Mouse (Mus musculus): ENCODE measurements around the gene Cort. TPM values are rescaled to one million over a fixed set of nuclear protein-coding genes. Genes with fewer than 3 reads are reported as not detected.

The Cort gene
- polyA plus RNA-seq, 1 experiment from 2014 or later, result not detected

DNA sequence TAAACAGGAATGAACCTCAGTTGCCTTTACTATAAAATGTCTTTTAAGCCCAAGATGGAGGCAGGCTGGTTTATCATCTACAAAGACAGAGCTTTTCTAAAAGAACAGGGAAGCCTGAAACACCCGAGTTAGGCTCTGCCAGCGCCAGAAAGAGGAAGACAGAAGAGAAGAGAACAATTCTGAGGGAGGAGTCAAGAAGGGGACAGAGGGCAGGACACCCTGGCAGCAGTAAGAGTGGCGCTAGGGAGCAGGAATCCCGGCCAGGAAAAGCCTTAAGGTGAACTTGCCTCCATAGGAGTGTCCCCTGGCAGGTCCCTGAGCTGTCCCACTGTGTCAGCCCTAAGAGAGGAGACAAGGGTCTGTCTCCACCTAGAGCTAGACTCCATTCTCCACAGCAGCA is 17.0 kb upstream of the Cort start:
- Histone ChIP-seq H3K9me3 (ENCODE audit: control insufficient read depth) (no peaks in the 10 kb centered on the region), H3K27ac (ENCODE audit: low read depth, low read length) (no peak overlapping the region), H3K4me2 (replicated peaks; ENCODE audit: low read depth) (no peak overlapping the region), H3K4me3 (ENCODE audit: low read depth, low read length) (no peak overlapping the region), H3K9ac (ENCODE audit: low read depth, low read length) (no peak overlapping the region), H3K36me3 (ENCODE audit: control insufficient read depth, insufficient read depth) (no peaks in the 10 kb centered on the region), H3K4me1 (replicated peaks; ENCODE audit: control insufficient read depth, insufficient read depth, low read length) (no peaks in the 10 kb centered on the region), H3K27me3 (replicated peaks; ENCODE audit: control insufficient read depth, insufficient read depth, low read length) (no peaks in the 10 kb centered on the region)
- ATAC-seq, result no peak
- WGBS, result 23% methylated on average over 4 of the region's 4 CpGs
- no peak for TF ChIP-seq CTCF (IDR thresholded peaks at IDR 0.05; ENCODE audit: low read depth)

DNA sequence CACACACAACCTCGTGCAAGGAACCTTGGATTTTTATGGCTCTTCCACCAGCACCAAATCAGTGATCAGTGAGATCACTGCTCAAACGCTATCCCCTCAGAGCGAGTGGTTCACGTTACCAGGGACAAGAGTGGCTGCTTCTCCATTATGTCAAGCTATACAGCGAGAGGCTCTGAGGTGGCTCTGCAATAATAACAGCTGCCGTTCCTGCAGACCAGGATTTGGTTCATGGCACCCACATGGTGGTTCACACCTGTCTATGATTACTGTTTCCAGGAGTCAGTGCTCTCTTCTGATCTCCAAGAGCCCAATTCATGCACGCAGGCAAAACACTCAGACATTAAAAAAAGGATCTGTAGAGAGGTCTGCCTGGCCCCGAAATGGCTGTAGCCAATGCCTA is 12.0 kb upstream of the Cort start:
- ATAC-seq, result no peak
- H3K4me2 ChIP-seq (replicated peaks; ENCODE audit: low read depth), result no peak overlapping the region
- no peaks in the 10 kb centered on the region for H3K27me3 ChIP-seq (replicated peaks; ENCODE audit: control insufficient read depth, insufficient read depth, low read length)
- no peaks in the 10 kb centered on the region for H3K36me3 ChIP-seq (ENCODE audit: control insufficient read depth, insufficient read depth)
- no peak overlapping the region for H3K9ac ChIP-seq (ENCODE audit: low read depth, low read length)
- 78% methylated on average over 8 of the region's 8 CpGs for WGBS
- no peak overlapping the region for H3K4me3 ChIP-seq (ENCODE audit: low read depth, low read length)
- H3K4me1 ChIP-seq (replicated peaks; ENCODE audit: control insufficient read depth, insufficient read depth, low read length), result no peaks in the 10 kb centered on the region
- no peak for TF ChIP-seq CTCF (IDR thresholded peaks at IDR 0.05; ENCODE audit: low read depth)
- no peak overlapping the region for H3K27ac ChIP-seq (ENCODE audit: low read depth, low read length)
- no peaks in the 10 kb centered on the region for H3K9me3 ChIP-seq (ENCODE audit: control insufficient read depth)

DNA sequence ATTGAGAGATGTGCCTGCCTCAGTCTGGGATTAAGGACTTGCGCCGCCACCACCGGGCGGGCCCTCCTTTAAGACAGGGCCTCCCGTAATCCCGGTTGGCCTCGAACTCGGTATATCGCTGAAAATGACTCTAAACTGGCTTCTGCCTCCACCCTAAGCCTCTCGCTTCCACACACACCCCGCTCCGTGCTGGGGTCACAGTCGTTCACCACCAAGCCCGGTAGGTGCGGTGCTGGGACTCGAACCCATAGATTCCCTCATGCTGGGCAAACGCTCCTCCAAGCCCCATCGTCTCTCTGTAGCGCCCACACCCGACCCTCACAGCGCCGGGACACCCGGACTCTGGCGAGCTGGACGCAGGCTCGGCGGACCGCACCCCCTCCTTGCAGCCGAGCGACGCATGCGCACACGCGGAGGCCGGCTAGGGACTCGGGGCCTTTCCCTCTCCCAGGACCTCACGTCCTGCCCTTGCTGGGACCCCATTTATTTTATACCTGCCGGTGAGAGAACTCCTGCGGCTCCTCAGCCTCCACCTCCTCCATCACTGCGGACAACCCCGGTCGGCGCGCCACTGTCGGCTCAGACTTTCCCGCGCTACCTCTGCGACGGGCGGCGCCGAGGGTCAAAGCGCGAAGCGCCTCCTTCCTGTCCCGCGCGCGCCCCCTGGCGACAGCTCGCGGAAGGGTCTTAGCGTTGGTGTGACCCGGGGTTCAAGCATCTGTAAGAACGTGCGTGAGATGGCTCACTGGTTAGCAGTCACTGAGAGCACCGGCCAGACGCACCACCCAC is 10.6 kb upstream of the Cort start, which contains the start of gene Cenps:
Gene Cenps, minus strand, starts transcription at position 648 of the 789 bp plus-strand sequence.
- H3K4me1 ChIP-seq (replicated peaks; ENCODE audit: control insufficient read depth, insufficient read depth, low read length), result no peaks in the 10 kb centered on the region
- H3K4me3 ChIP-seq (ENCODE audit: low read depth, low read length), result peak within 1 kb of the TSS; percentile 47
- H3K4me2 ChIP-seq (replicated peaks; ENCODE audit: low read depth), result peak within 1 kb of the TSS; percentile 73
- peak within 1 kb of the TSS; percentile 49 for H3K9ac ChIP-seq (ENCODE audit: low read depth, low read length)
- no peaks in the 10 kb centered on the region for H3K27me3 ChIP-seq (replicated peaks; ENCODE audit: control insufficient read depth, insufficient read depth, low read length)
- peak; percentile 99 for TF ChIP-seq CTCF (IDR thresholded peaks at IDR 0.05; ENCODE audit: low read depth)
- no peaks in the 10 kb centered on the region for H3K9me3 ChIP-seq (ENCODE audit: control insufficient read depth)
- under 1% methylated on average over 68 of the region's 68 CpGs for WGBS
- peak; percentile 89 for ATAC-seq
- H3K27ac ChIP-seq (ENCODE audit: low read depth, low read length), result peak within 1 kb of the TSS; percentile 61
- H3K36me3 ChIP-seq (ENCODE audit: control insufficient read depth, insufficient read depth), result no peaks in the 10 kb centered on the region

DNA sequence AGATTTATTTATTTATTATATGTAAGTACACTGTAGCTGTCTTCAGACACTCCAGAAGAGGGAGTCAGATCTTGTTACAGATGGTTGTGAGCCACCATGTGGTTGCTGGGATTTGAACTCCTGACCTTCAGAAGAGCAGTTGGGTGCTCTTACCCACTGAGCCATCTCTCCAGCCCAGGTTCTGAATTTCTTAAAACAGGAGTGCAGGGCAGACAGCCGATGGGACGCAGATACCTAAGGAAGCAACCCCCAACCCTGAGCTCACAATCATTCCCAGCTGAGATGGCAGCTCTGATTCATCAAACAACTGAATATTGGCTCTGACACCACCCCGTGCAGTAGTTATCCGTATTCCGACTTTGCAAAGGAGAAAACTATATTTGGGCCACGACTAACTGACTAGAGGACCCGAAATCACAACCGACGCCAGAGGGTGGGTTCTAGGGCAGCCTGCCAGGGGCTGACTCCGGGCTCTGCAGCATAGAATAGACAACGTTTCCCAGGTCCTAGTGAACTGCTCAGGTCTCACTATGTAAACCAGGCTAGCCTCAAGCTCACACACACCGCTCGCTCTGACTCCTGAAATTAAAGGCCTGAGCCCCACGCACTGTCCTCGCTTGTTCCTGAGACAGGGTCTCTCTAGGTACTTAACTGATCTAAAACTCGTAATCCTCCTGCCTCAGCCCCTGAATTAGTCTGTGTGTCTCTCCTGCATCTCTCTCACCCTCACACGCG is 9.7 kb upstream of the Cort start:
- Histone ChIP-seq H3K4me1 (replicated peaks; ENCODE audit: control insufficient read depth, insufficient read depth, low read length) (no peaks in the 10 kb centered on the region), H3K4me2 (replicated peaks; ENCODE audit: low read depth) (peak overlapping the region; percentile 73), H3K9ac (ENCODE audit: low read depth, low read length) (peak overlapping the region; percentile 49; the same call in 1 of the 2 replicates), H3K9me3 (ENCODE audit: control insufficient read depth) (no peaks in the 10 kb centered on the region), H3K27me3 (replicated peaks; ENCODE audit: control insufficient read depth, insufficient read depth, low read length) (no peaks in the 10 kb centered on the region), H3K4me3 (ENCODE audit: low read depth, low read length) (peak overlapping the region; percentile 47), H3K27ac (ENCODE audit: low read depth, low read length) (no peak overlapping the region), H3K36me3 (ENCODE audit: control insufficient read depth, insufficient read depth) (no peaks in the 10 kb centered on the region)
- ATAC-seq, result no peak
- WGBS, result 61% methylated on average over 18 of the region's 18 CpGs
- TF ChIP-seq CTCF (IDR thresholded peaks at IDR 0.05; ENCODE audit: low read depth), result no peak

DNA sequence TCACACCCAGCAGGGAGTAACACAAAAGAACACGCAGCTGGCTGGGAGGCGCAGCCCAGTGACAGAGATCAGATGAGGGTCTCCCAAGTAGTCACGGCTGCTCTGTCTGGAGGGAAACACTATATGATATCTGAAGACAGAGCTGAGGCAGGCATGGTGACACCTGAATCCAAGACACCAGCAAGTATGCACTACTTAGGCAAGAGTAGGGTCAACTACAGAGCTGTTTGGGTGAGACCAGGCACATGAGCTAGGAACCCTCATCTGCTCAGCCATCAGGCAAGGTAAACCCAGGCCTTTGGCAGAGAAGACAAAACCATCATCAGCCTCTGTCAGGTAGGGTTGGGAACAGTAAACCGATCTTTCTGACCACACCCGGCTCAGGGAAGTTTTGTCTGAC is 6.8 kb upstream of the Cort start:
- TF ChIP-seq CTCF (IDR thresholded peaks at IDR 0.05; ENCODE audit: low read depth), result no peak
- no peaks in the 10 kb centered on the region for H3K27me3 ChIP-seq (replicated peaks; ENCODE audit: control insufficient read depth, insufficient read depth, low read length)
- WGBS, result 73% methylated on average over 5 of the region's 5 CpGs
- H3K9me3 ChIP-seq (ENCODE audit: control insufficient read depth), result no peaks in the 10 kb centered on the region
- H3K36me3 ChIP-seq (ENCODE audit: control insufficient read depth, insufficient read depth), result no peaks in the 10 kb centered on the region
- no peak overlapping the region for H3K9ac ChIP-seq (ENCODE audit: low read depth, low read length)
- no peak for ATAC-seq
- H3K4me1 ChIP-seq (replicated peaks; ENCODE audit: control insufficient read depth, insufficient read depth, low read length), result no peaks in the 10 kb centered on the region
- H3K27ac ChIP-seq (ENCODE audit: low read depth, low read length), result no peak overlapping the region
- no peak overlapping the region for H3K4me2 ChIP-seq (replicated peaks; ENCODE audit: low read depth)
- no peak overlapping the region for H3K4me3 ChIP-seq (ENCODE audit: low read depth, low read length)

DNA sequence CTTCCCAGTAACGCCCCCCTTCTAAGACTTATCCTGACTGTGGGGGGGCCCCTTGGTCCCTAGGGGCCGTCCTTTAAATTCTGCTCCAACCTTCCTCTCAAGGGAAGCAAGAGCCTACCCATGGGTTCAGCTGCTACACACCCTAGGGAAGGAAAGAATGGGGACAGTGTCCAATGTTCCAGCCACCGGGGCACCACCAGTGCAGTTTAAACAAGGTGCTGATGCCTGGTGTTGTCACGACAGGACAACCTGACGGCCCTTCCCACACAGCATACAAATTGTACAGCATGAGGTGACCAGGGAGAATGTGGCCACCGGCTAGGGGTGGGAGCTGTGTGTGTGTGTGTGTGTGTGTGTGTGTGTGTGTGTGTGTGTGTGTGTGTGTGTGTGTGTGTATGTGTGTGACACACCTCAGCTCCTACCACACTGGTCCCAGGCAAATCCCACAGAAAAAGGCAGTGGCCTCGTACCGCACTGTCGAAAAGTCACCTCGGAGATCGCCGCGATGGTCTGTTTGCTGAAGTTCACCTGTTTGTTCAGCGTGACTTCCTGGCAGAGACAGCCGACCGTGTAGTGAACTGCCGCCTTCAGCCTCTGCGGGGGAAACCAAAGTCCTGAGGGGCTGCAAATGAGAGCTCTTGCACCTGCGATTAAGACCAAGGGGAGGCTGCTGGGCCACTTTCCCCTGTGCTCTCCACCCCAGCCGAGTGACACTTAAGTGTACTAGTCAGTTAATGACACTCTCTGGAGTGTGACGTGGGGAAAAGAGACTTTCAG is 5.4 kb upstream of the Cort start:
- H3K9ac ChIP-seq (ENCODE audit: low read depth, low read length), result no peak overlapping the region
- H3K4me2 ChIP-seq (replicated peaks; ENCODE audit: low read depth), result no peak overlapping the region
- H3K27me3 ChIP-seq (replicated peaks; ENCODE audit: control insufficient read depth, insufficient read depth, low read length), result no peaks in the 10 kb centered on the region
- no peak for TF ChIP-seq CTCF (IDR thresholded peaks at IDR 0.05; ENCODE audit: low read depth)
- no peak for ATAC-seq
- 54% methylated on average over 21 of the region's 21 CpGs for WGBS
- no peaks in the 10 kb centered on the region for H3K4me1 ChIP-seq (replicated peaks; ENCODE audit: control insufficient read depth, insufficient read depth, low read length)
- H3K4me3 ChIP-seq (ENCODE audit: low read depth, low read length), result no peak overlapping the region
- H3K27ac ChIP-seq (ENCODE audit: low read depth, low read length), result no peak overlapping the region
- H3K36me3 ChIP-seq (ENCODE audit: control insufficient read depth, insufficient read depth), result no peaks in the 10 kb centered on the region; the same call in 1 of the 2 replicates
- no peaks in the 10 kb centered on the region for H3K9me3 ChIP-seq (ENCODE audit: control insufficient read depth)

All from intestine, postnatal 0 days (tissue).